Mouse (Mus musculus): ENCODE measurements at regions not wholly inside any gene's neighbourhood (a gene's known extent, or its start where the extent isn't known, plus 50 kb on each side); places are given as distances from the start of the nearest gene placed in this dataset.

DNA sequence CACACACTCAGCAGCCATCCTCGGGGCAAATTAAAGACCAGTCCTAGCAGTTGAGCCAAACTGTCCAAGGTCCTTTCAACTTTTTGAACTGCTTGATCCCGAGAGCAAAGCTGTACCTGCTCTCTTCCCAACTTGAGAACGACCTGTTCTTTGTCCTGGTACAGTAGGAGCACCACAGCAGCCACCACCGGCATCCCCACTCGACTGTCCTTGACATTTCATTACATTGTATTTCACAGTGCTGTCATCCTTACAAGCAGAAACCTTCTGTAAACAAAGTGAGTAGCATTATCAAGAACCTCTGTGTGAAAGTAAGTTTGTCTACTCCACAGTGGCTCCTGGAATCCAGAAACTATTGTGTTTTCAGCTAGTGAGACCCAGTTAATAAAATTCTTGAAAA lies 240.2 kb upstream of the Zfp462 start:
- Histone ChIP-seq H3K9me3 (no peaks in the 10 kb centered on the region), H3K36me3 (replicated peaks; ENCODE audit: low read length) (no peaks in the 10 kb centered on the region), H3K4me1 (no peaks in the 10 kb centered on the region), H3K27me3 (replicated peaks) (no peaks in the 10 kb centered on the region), H3K4me3 (replicated peaks) (no peak overlapping the region)
- TF ChIP-seq FLI1 (IDR thresholded peaks at IDR 0.05; ENCODE audit: low read length) (no peak), GATA1 (IDR thresholded peaks at IDR 0.05; ENCODE audit: borderline replicate concordance, low read length) (no peak)

DNA sequence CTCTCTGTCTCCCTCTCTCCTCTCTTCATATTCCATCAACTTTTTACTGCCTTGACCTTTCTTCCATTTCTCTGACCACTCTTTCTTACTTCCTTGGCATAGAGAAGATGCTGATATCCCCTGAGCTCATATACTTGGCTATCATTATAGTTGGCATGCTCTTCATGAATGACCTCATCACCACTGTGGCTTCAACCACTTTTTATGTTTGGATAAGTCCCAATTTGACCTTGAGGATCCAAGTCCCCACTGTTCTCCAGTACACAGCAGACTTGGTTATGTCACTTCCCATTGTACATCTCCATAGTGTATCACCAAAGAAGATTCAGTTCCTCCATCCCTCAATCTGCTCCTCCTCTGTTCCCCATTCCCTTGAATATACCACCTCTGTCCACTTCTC lies 235.1 kb upstream of the Zfp462 start:
- H3K4me3 ChIP-seq (replicated peaks): no peak overlapping the region
- no peaks in the 10 kb centered on the region for H3K36me3 ChIP-seq (replicated peaks; ENCODE audit: low read length)
- no peak for TF ChIP-seq FLI1 (IDR thresholded peaks at IDR 0.05; ENCODE audit: low read length)
- TF ChIP-seq GATA1 (IDR thresholded peaks at IDR 0.05; ENCODE audit: borderline replicate concordance, low read length): no peak
- H3K4me1 ChIP-seq: peaks cover 12% of the 10 kb centered on the region
- no peaks in the 10 kb centered on the region for H3K27me3 ChIP-seq (replicated peaks)
- H3K9me3 ChIP-seq: no peaks in the 10 kb centered on the region

DNA sequence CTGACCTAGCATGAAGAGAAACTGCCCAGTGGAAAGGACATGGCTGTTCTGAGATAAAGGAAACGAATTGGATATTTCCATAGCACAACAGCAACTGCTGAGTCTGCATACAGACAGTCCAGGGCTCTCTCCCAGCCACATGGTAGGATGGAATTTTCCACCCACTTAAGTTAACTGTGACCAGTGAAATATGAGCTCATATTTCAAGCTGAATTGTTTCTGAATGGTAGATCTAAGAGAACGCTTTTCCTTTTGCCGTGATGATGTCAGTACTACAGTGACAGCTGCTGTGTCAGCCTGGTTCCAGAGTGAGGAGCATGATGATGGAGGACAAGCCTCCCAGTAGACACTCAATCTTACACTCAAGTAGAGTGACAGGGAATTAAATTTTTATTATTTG lies 231.9 kb upstream of the Zfp462 start:
- H3K4me3 ChIP-seq (replicated peaks): no peak overlapping the region
- no peaks in the 10 kb centered on the region for H3K27me3 ChIP-seq (replicated peaks)
- no peaks in the 10 kb centered on the region for H3K36me3 ChIP-seq (replicated peaks; ENCODE audit: low read length)
- H3K9me3 ChIP-seq: no peaks in the 10 kb centered on the region
- peaks cover 17% of the 10 kb centered on the region for H3K4me1 ChIP-seq
- TF ChIP-seq GATA1 (IDR thresholded peaks at IDR 0.05; ENCODE audit: borderline replicate concordance, low read length) (no peak), FLI1 (IDR thresholded peaks at IDR 0.05; ENCODE audit: low read length) (no peak)

DNA sequence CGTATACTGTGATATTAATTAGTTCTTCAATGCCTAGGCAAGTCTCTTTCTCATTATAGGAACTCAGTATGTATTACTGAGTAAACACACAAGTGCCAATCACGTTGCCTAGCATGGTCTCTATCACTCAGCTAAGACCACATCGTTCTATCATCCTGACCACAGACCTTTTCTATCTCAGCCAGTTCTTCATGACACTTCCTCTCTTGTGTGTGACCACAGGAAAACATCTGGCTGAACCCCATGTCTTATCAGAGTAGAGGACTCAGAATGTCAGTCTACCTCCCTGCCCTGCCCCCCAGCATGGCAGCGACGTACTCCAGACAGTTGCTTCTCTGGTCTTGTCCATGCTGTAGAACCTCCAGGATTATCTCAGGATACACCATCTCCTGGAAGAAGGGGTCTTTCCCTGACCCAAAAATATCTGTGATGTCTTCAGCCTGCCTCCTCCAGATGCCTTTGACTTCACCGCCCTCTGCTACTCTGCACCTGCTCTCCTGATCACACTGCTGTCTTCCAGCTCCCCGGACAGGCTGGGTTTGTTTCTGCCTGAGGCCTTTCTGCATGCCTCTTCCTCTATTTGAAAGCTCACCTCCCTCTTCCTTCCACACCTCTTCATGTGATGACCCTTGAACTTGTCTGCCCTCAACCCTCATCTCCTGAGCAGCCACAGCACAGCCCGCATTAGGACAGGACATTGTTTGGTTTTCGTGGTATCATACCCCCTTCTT lies 230.1 kb upstream of the Zfp462 start:
- H3K4me3 ChIP-seq (replicated peaks): peak overlapping the region; percentile 23
- peaks cover 17% of the 10 kb centered on the region for H3K4me1 ChIP-seq
- no peak for TF ChIP-seq GATA1 (IDR thresholded peaks at IDR 0.05; ENCODE audit: borderline replicate concordance, low read length)
- TF ChIP-seq FLI1 (IDR thresholded peaks at IDR 0.05; ENCODE audit: low read length): no peak

DNA sequence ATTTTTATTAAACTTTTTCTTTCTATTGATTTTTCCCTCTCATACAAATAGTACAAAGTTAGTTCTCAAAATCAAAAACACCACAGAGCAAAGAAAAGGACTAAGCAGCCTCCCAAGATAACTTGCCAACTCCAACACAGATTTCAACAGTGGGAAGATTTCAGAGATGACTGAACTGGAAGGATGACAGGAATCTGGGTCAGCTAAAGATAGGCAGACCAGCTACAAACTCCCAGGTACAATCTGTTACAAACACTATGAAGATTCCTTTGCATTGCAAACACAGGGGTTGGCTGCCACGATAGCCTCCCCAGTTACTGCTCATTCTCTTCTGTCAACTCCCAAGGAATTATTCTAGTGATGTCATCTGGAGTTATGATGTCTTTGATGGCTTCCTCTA lies 226.8 kb upstream of the Zfp462 start:
- H3K4me3 ChIP-seq (replicated peaks): no peak overlapping the region
- TF ChIP-seq FLI1 (IDR thresholded peaks at IDR 0.05; ENCODE audit: low read length) (no peak), GATA1 (IDR thresholded peaks at IDR 0.05; ENCODE audit: borderline replicate concordance, low read length) (no peak)
- no peaks in the 10 kb centered on the region for H3K9me3 ChIP-seq
- no peaks in the 10 kb centered on the region for H3K27me3 ChIP-seq (replicated peaks)
- H3K36me3 ChIP-seq (replicated peaks; ENCODE audit: low read length): no peaks in the 10 kb centered on the region
- peaks cover 13% of the 10 kb centered on the region for H3K4me1 ChIP-seq

More for the DNA sequence above, 230.1 kb upstream of the Zfp462 start:
- Histone ChIP-seq H3K9me3 (no peaks in the 10 kb centered on the region), H3K27me3 (replicated peaks) (no peaks in the 10 kb centered on the region), H3K36me3 (replicated peaks; ENCODE audit: low read length) (no peaks in the 10 kb centered on the region)

DNA sequence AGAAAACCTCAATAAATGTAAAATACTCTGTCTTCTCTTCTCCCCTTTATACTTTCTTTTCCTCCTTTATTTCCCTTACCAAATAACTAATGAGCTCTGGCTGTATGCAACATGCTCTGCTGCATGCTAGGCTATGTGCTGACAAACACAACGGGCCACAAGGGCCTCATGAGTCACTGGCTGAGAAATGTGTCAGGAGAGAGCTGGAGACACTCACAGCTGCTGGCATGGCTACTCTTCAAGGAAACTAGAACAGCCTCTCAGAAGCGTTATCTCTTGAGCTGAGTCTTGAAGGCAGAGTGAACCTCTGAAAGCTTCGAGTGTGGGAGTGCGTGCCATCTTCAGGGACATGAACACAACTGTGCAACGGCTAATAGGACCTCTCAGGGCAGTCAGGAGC lies 205.8 kb upstream of the Zfp462 start:
- Histone ChIP-seq H3K36me3 (replicated peaks; ENCODE audit: low read length) (no peaks in the 10 kb centered on the region), H3K9me3 (no peaks in the 10 kb centered on the region), H3K4me1 (no peaks in the 10 kb centered on the region), H3K4me3 (replicated peaks) (no peak overlapping the region), H3K27me3 (replicated peaks) (no peaks in the 10 kb centered on the region)
- TF ChIP-seq FLI1 (IDR thresholded peaks at IDR 0.05; ENCODE audit: low read length) (no peak), GATA1 (IDR thresholded peaks at IDR 0.05; ENCODE audit: borderline replicate concordance, low read length) (no peak)

DNA sequence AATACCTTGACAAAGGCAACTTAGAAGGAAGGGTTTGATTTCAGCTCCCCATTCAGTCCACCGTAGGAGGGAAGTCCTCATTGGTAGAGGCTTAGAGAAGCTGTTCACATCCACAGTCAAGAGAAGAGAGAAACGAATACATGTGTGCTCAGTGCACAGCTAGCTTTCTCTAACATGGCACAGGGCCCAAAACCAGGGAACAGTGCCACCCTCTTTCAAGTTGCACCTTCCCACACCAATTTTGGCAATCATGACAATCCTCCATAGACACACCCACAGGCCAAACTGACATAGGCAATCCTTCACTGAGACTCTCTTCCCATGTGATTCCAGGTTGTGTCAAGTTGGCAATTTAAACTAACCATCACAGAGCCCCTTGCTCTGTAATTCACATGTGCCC lies 193.4 kb upstream of the Zfp462 start:
- H3K4me1 ChIP-seq: no peaks in the 10 kb centered on the region
- H3K36me3 ChIP-seq (replicated peaks; ENCODE audit: low read length): no peaks in the 10 kb centered on the region
- no peaks in the 10 kb centered on the region for H3K27me3 ChIP-seq (replicated peaks)
- no peaks in the 10 kb centered on the region for H3K9me3 ChIP-seq
- no peak overlapping the region for H3K4me3 ChIP-seq (replicated peaks)
- no peak for TF ChIP-seq GATA1 (IDR thresholded peaks at IDR 0.05; ENCODE audit: borderline replicate concordance, low read length)
- no peak for TF ChIP-seq FLI1 (IDR thresholded peaks at IDR 0.05; ENCODE audit: low read length)

DNA sequence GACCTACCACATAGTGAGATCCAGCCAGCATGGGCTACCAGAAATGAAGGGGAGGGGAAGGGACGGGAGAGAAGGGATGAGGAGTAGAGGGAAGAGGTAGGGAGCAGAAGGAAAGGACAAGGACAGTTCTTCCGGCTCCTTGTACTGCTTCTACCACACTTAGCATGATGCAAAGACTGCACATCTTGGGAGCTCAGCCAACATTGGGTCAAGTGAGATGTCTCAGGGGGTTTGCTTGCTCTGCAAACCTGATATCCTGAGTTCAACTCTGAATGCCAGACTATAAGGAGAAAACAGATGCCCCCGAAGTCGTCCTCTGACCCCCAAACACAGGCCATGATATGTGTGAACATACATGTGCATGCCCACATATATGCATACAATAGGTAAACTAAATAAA lies 188.4 kb upstream of the Zfp462 start:
- Histone ChIP-seq H3K9me3 (peaks cover 10% of the 10 kb centered on the region), H3K4me1 (no peaks in the 10 kb centered on the region), H3K27me3 (replicated peaks) (no peaks in the 10 kb centered on the region), H3K36me3 (replicated peaks; ENCODE audit: low read length) (no peaks in the 10 kb centered on the region), H3K4me3 (replicated peaks) (no peak overlapping the region)
- TF ChIP-seq GATA1 (IDR thresholded peaks at IDR 0.05; ENCODE audit: borderline replicate concordance, low read length): no peak
- TF ChIP-seq FLI1 (IDR thresholded peaks at IDR 0.05; ENCODE audit: low read length): no peak

DNA sequence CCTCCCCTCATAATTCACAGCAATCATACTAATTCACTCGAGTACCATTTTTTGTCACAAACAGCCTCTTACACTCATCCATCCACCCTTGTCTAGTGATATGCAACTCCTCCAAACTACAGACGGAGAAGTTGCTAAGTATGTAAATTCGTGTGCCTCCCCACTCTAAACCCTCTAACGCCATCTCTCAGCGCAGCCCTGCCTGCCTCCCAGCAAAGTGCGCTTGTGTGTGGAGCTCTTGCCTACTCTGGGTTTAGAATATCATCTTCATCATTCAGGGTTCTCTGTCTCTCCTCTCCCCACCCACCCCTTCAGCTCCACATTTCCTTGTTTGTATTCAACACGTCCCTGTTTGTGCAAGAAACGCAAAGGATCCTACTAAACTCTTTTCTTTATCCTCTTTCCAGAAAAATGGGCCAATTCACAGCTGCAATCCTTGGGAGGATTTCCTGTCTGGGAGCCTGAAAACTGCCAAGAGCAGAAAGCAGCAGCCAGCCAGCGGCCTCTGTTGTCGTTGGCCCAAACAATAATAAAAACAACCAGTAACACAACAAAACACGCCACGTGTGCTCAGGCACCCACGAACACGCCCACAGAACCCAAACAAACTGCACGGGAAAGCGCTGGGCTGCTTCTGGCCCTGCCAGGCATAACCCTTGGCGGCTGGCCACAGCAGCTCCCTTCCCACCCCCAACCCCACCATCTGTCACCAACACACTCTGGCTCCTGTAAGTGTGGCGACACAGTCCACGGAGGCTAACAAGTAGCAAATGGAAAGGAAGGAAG lies 186.9 kb upstream of the Zfp462 start:
- no peak for TF ChIP-seq GATA1 (IDR thresholded peaks at IDR 0.05; ENCODE audit: borderline replicate concordance, low read length)
- no peak for TF ChIP-seq FLI1 (IDR thresholded peaks at IDR 0.05; ENCODE audit: low read length)
- peaks cover 10% of the 10 kb centered on the region for H3K9me3 ChIP-seq
- no peaks in the 10 kb centered on the region for H3K4me1 ChIP-seq
- no peak overlapping the region for H3K4me3 ChIP-seq (replicated peaks)
- H3K36me3 ChIP-seq (replicated peaks; ENCODE audit: low read length): no peaks in the 10 kb centered on the region
- H3K27me3 ChIP-seq (replicated peaks): no peaks in the 10 kb centered on the region

DNA sequence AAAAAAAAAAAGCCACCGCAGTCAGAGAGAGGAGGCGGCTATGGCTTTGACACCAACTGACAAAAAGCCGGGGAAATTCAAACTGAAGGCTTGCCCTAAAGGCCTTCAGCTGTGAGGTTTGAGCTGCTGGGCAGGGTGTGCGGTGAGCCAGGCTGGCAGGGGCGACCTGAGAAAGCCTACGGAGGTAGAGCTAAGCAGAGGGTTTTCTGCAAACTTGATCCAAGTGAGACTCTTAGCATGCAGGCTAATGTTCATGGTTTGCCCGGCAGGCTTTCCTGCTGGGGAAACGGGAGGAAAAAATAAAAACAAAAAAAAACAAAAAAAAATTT lies 186.4 kb upstream of the Zfp462 start:
- H3K36me3 ChIP-seq (replicated peaks; ENCODE audit: low read length): no peaks in the 10 kb centered on the region
- H3K4me3 ChIP-seq (replicated peaks): no peak overlapping the region
- TF ChIP-seq GATA1 (IDR thresholded peaks at IDR 0.05; ENCODE audit: borderline replicate concordance, low read length) (no peak), FLI1 (IDR thresholded peaks at IDR 0.05; ENCODE audit: low read length) (no peak)

More for the DNA sequence above, 186.4 kb upstream of the Zfp462 start:
- H3K9me3 ChIP-seq: peaks cover 10% of the 10 kb centered on the region
- no peaks in the 10 kb centered on the region for H3K27me3 ChIP-seq (replicated peaks)
- no peaks in the 10 kb centered on the region for H3K4me1 ChIP-seq

Measured in megakaryocyte, embryonic 14.5 days (primary cell).